1 mouse cellular context compared by ENCODE assay signal in the genomic region with DNA sequence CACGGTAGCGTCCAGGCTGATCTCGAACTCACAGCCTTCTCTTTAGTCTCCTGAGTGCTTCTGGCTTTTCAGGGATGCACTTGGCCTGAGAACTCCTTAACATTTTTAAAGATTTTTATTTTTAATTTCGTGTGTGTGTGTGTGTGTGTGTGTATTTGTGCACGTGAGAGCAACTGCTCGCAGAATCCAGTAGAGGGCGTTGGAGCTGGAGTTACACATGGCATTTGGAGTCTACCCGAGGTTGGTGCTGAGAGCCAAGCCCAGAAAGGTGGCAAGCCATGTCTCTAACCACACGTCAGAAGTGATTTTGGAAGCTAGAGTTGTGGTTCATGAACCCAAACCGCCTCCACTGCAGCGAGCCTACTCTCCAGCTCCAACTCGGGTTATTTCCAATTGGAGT.
TF ChIP-seq lines count a peak whose summit lies in the region.

No protein-coding gene starts in this region.

TF ChIP-seq in MEL, 35 proteins besides CTCF, POLR2A, EP300 and RAD21 (continued from another document):
- no peak for TF ChIP-seq TBP (IDR thresholded peaks at IDR 0.05; ENCODE audit: low read depth, low read length)
- TF ChIP-seq POLR2AphosphoS2 (IDR thresholded peaks at IDR 0.05; ENCODE audit: low read length), result no peak
- TF ChIP-seq BHLHE40 (IDR thresholded peaks at IDR 0.05; ENCODE audit: borderline replicate concordance, low read depth, low read length), result peak; percentile 90
- no peak for TF ChIP-seq SIN3A (IDR thresholded peaks at IDR 0.05; ENCODE audit: low read length)
- TF ChIP-seq MAZ (IDR thresholded peaks at IDR 0.05; ENCODE audit: low read depth, low read length), result no peak
- TF ChIP-seq TAL1 (IDR thresholded peaks at IDR 0.05; ENCODE audit: low read length), result no peak
- no peak for TF ChIP-seq TCF12 (IDR thresholded peaks at IDR 0.05; ENCODE audit: low read depth, low read length)
- no peak for TF ChIP-seq CHD2 (IDR thresholded peaks at IDR 0.05; ENCODE audit: low read length)
- TF ChIP-seq ZKSCAN1 (IDR thresholded peaks at IDR 0.05; ENCODE audit: low read depth, low read length), result no peak
- TF ChIP-seq MAX (IDR thresholded peaks at IDR 0.05; ENCODE audit: low read length), result peak; percentile 55; the same call in 1 of the 2 replicates
- no peak for TF ChIP-seq MEF2A (IDR thresholded peaks at IDR 0.05; ENCODE audit: extremely low read depth, insufficient replicate concordance, low read depth, low read length, poor library complexity, severe bottlenecking)
- no peak for TF ChIP-seq MXI1 (IDR thresholded peaks at IDR 0.05; ENCODE audit: low read depth, low read length)
- TF ChIP-seq UBTF (IDR thresholded peaks at IDR 0.05; ENCODE audit: borderline replicate concordance, insufficient read depth, low read depth, low read length), result no peak
- TF ChIP-seq MAFK (IDR thresholded peaks at IDR 0.05; ENCODE audit: borderline replicate concordance, low read depth, low read length), result no peak
- TF ChIP-seq HCFC1 (IDR thresholded peaks at IDR 0.05; ENCODE audit: low read depth, low read length), result no peak
- no peak for TF ChIP-seq POLR2AphosphoS5 (IDR thresholded peaks at IDR 0.05; ENCODE audit: borderline replicate concordance, low read depth, low read length)
- TF ChIP-seq ELF1 (IDR thresholded peaks at IDR 0.05; ENCODE audit: low read depth, low read length), result no peak
- TF ChIP-seq SMC3 (IDR thresholded peaks at IDR 0.05; ENCODE audit: low read depth, low read length), result peak; percentile 20; the same call in 1 of the 2 replicates
- no peak for TF ChIP-seq RCOR1 (IDR thresholded peaks at IDR 0.05; ENCODE audit: low read depth, low read length)
- TF ChIP-seq MYB (IDR thresholded peaks at IDR 0.05; ENCODE audit: low read depth, low read length), result no peak
- TF ChIP-seq NELFE (IDR thresholded peaks at IDR 0.05; ENCODE audit: low read depth, low read length), result no peak
- TF ChIP-seq GABPA (IDR thresholded peaks at IDR 0.05; ENCODE audit: low read depth, low read length), result no peak
- 0 out of 2 replicates have a peak, but pooled peaks have one; percentile 21 for TF ChIP-seq JUND (IDR thresholded peaks at IDR 0.05; ENCODE audit: low read depth, low read length)
- TF ChIP-seq ZMIZ1 (IDR thresholded peaks at IDR 0.05; ENCODE audit: low read depth, low read length), result no peak
- no peak for TF ChIP-seq ZC3H11A (IDR thresholded peaks at IDR 0.05; ENCODE audit: low read depth, low read length)
- peak; percentile 21; the same call in 1 of the 2 replicates for TF ChIP-seq USF1 (IDR thresholded peaks at IDR 0.05; ENCODE audit: low read depth, low read length)
- TF ChIP-seq KAT2A (conservative IDR thresholded peaks at IDR 0.05; ENCODE audit: low read depth, low read length), result no peak
- no peak for TF ChIP-seq ZNF384 (IDR thresholded peaks at IDR 0.05; ENCODE audit: low read depth, low read length)
- no peak for TF ChIP-seq ETS1 (IDR thresholded peaks at IDR 0.05; ENCODE audit: low read depth, low read length)
- TF ChIP-seq MYC (IDR thresholded peaks at IDR 0.05; ENCODE audit: low read depth, low read length), result peak; percentile 68; the same call in 1 of the 2 replicates
- no peak for TF ChIP-seq NRF1 (IDR thresholded peaks at IDR 0.05; ENCODE audit: insufficient read depth, low read depth, low read length, poor library complexity, severe bottlenecking)
